Mouse (Mus musculus): ENCODE measurements at regions not wholly inside any gene's neighbourhood (a gene's known extent, or its start where the extent isn't known, plus 50 kb on each side); places are given as distances from the start of the nearest gene placed in this dataset.

DNA sequence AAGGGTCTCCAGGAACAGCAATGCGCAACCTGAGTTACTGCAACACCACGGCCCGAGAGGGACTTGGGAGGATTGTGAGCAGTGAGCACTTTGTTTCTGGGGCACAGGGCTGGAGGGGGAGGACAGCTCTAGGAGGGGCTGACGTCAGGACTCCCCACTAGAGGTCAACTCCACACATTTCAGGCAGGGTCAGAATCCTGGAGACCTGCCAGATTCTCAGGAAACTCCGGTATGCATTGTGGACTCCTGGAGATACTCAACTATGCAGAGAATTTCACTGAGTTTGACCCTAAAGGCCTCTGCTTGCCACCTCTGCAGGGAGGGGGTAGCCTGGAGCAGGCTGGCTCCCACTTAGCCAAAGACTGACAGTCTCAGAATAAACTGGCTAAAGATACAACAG lies 84.1 kb upstream of the Stx16 start:
- H3K9me3 ChIP-seq (ENCODE audit: control insufficient read depth, low read length) = no peaks in the 10 kb centered on the region
- no peak overlapping the region for H3K27ac ChIP-seq (ENCODE audit: low read length)
- 42% methylated on average over 5 of the region's 5 CpGs for WGBS
- no peaks in the 10 kb centered on the region; the same call in 1 of the 2 replicates for H3K4me1 ChIP-seq (replicated peaks; ENCODE audit: control insufficient read depth, insufficient read depth, low read length)
- H3K4me2 ChIP-seq (ENCODE audit: low read length) = no peak overlapping the region
- H3K4me3 ChIP-seq (replicated peaks; ENCODE audit: low read length) = no peak overlapping the region
- no peaks in the 10 kb centered on the region for H3K36me3 ChIP-seq (ENCODE audit: control insufficient read depth, insufficient read depth)
- H3K27me3 ChIP-seq (replicated peaks; ENCODE audit: control insufficient read depth, insufficient read depth, low read length) = no peaks in the 10 kb centered on the region
- no peak for ATAC-seq
- no peak overlapping the region for H3K9ac ChIP-seq (replicated peaks; ENCODE audit: low read depth, low read length)

DNA sequence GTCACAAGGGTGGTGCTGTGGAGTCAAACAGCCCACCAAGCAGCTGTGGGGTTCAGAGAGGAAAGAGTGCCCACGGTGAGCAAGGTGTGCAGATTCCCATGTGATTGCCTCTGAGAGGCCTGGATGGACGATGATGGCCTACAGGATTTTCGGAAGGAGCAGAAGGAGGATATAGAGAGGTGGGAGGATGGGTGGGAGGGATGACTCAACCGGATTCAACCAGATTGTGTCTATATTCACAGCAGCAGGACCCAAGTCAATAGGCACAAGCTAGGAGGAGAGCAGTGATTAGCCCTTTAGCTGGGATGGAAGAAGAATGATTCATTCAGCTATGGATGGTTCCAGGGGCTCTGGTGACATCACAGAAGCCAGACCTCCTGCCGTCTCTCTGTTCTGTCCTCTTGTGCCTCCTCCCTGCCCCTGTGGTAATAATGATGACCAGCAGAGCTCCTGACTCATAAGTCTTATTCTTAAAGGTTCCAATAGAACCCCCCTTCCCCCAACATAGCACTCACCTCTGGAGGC lies 82.6 kb upstream of the Stx16 start:
- no peak overlapping the region for H3K4me2 ChIP-seq (ENCODE audit: low read length)
- WGBS = 75% methylated on average over 5 of the region's 5 CpGs

GRCm38 (mm10) chr2:173994301-173995073 lies 81.6 kb upstream of the Stx16 start:
- H3K4me2 ChIP-seq (ENCODE audit: low read length) = no peak overlapping the region
- H3K27me3 ChIP-seq (replicated peaks; ENCODE audit: control insufficient read depth, insufficient read depth, low read length) = no peaks in the 10 kb centered on the region
- H3K27ac ChIP-seq (ENCODE audit: low read length) = no peak overlapping the region
- ATAC-seq = 0 out of 2 replicates have a peak, but pooled peaks have one; percentile 47
- no peak overlapping the region for H3K9ac ChIP-seq (replicated peaks; ENCODE audit: low read depth, low read length)
- H3K9me3 ChIP-seq (ENCODE audit: control insufficient read depth, low read length) = no peaks in the 10 kb centered on the region
- WGBS = 30% methylated on average over 13 of the region's 13 CpGs
- no peaks in the 10 kb centered on the region; the same call in 1 of the 2 replicates for H3K4me1 ChIP-seq (replicated peaks; ENCODE audit: control insufficient read depth, insufficient read depth, low read length)
- no peak overlapping the region for H3K4me3 ChIP-seq (replicated peaks; ENCODE audit: low read length)
- H3K36me3 ChIP-seq (ENCODE audit: control insufficient read depth, insufficient read depth) = no peaks in the 10 kb centered on the region

More for the DNA sequence above, 82.6 kb upstream of the Stx16 start:
- Histone ChIP-seq H3K4me1 (replicated peaks; ENCODE audit: control insufficient read depth, insufficient read depth, low read length) (no peaks in the 10 kb centered on the region; the same call in 1 of the 2 replicates), H3K27me3 (replicated peaks; ENCODE audit: control insufficient read depth, insufficient read depth, low read length) (no peaks in the 10 kb centered on the region), H3K36me3 (ENCODE audit: control insufficient read depth, insufficient read depth) (no peaks in the 10 kb centered on the region), H3K27ac (ENCODE audit: low read length) (no peak overlapping the region), H3K9me3 (ENCODE audit: control insufficient read depth, low read length) (no peaks in the 10 kb centered on the region), H3K4me3 (replicated peaks; ENCODE audit: low read length) (no peak overlapping the region), H3K9ac (replicated peaks; ENCODE audit: low read depth, low read length) (no peak overlapping the region)
- ATAC-seq = no peak

GRCm38 (mm10) chr2:174004666-174005065 lies 71.4 kb upstream of the Stx16 start:
- Histone ChIP-seq H3K4me3 (replicated peaks; ENCODE audit: low read length) (no peak overlapping the region), H3K9ac (replicated peaks; ENCODE audit: low read depth, low read length) (no peak overlapping the region), H3K36me3 (ENCODE audit: control insufficient read depth, insufficient read depth) (no peaks in the 10 kb centered on the region), H3K27me3 (replicated peaks; ENCODE audit: control insufficient read depth, insufficient read depth, low read length) (no peaks in the 10 kb centered on the region), H3K4me2 (ENCODE audit: low read length) (no peak overlapping the region), H3K9me3 (ENCODE audit: control insufficient read depth, low read length) (peaks cover 5% of the 10 kb centered on the region; the same call in 1 of the 2 replicates), H3K4me1 (replicated peaks; ENCODE audit: control insufficient read depth, insufficient read depth, low read length) (peaks cover 7% of the 10 kb centered on the region), H3K27ac (ENCODE audit: low read length) (no peak overlapping the region)
- WGBS = 91% methylated on average over 8 of the region's 8 CpGs
- no peak for ATAC-seq

- H3K27ac ChIP-seq (ENCODE audit: low read length) = no peak overlapping the region
These were observed 68.1 kb upstream of the Stx16 start for GRCm38 (mm10) chr2:174007976-174008349.

GRCm38 (mm10) chr2:174008350-174009218 lies 67.5 kb upstream of the Stx16 start:
- Histone ChIP-seq H3K9ac (replicated peaks; ENCODE audit: low read depth, low read length) (no peak overlapping the region), H3K4me3 (replicated peaks; ENCODE audit: low read length) (no peak overlapping the region), H3K36me3 (ENCODE audit: control insufficient read depth, insufficient read depth) (no peaks in the 10 kb centered on the region), H3K4me1 (replicated peaks; ENCODE audit: control insufficient read depth, insufficient read depth, low read length) (peaks cover 7% of the 10 kb centered on the region), H3K27ac (ENCODE audit: low read length) (no peak overlapping the region), H3K4me2 (ENCODE audit: low read length) (no peak overlapping the region), H3K27me3 (replicated peaks; ENCODE audit: control insufficient read depth, insufficient read depth, low read length) (no peaks in the 10 kb centered on the region), H3K9me3 (ENCODE audit: control insufficient read depth, low read length) (peaks cover 5% of the 10 kb centered on the region; the same call in 1 of the 2 replicates)
- 22% methylated on average over 19 of the region's 19 CpGs for WGBS
- peak; percentile 77 for ATAC-seq

More at GRCm38 (mm10) chr2:174007976-174008349, 68.1 kb upstream of the Stx16 start:
- Histone ChIP-seq H3K9me3 (ENCODE audit: control insufficient read depth, low read length) (peaks cover 5% of the 10 kb centered on the region; the same call in 1 of the 2 replicates), H3K4me2 (ENCODE audit: low read length) (no peak overlapping the region), H3K36me3 (ENCODE audit: control insufficient read depth, insufficient read depth) (no peaks in the 10 kb centered on the region), H3K4me3 (replicated peaks; ENCODE audit: low read length) (no peak overlapping the region), H3K9ac (replicated peaks; ENCODE audit: low read depth, low read length) (no peak overlapping the region), H3K4me1 (replicated peaks; ENCODE audit: control insufficient read depth, insufficient read depth, low read length) (peaks cover 7% of the 10 kb centered on the region), H3K27me3 (replicated peaks; ENCODE audit: control insufficient read depth, insufficient read depth, low read length) (no peaks in the 10 kb centered on the region)
- no peak for ATAC-seq
- 48% methylated on average over 2 of the region's 2 CpGs for whole genome bisulfite sequencing

DNA sequence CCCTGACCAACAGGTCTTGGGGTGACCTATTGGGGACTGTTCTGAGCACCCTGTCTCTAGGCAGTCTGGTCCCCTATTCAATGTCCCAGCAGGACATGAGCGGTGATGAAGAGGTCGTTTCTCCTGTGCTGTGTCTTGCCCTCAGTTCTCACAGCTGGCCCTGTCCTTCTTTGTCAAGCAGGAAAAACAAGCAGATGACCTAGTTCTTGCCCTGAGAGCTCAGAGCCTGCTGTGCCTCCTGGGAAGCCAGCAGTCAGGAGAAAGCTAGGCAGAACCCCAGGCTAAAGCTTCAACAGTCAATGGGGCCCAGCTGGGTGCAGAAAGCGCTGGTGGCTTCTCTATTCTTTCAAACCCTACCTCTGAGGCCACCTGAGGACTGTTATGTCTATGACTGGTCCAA lies 66.1 kb upstream of the Stx16 start:
- Histone ChIP-seq H3K4me3 (replicated peaks; ENCODE audit: low read length) (no peak overlapping the region), H3K27ac (ENCODE audit: low read length) (no peak overlapping the region), H3K9me3 (ENCODE audit: control insufficient read depth, low read length) (no peaks in the 10 kb centered on the region), H3K27me3 (replicated peaks; ENCODE audit: control insufficient read depth, insufficient read depth, low read length) (no peaks in the 10 kb centered on the region), H3K4me1 (replicated peaks; ENCODE audit: control insufficient read depth, insufficient read depth, low read length) (peaks cover 7% of the 10 kb centered on the region), H3K9ac (replicated peaks; ENCODE audit: low read depth, low read length) (no peak overlapping the region), H3K4me2 (ENCODE audit: low read length) (no peak overlapping the region), H3K36me3 (ENCODE audit: control insufficient read depth, insufficient read depth) (no peaks in the 10 kb centered on the region)
- ATAC-seq = no peak
- 64% methylated on average over 3 of the region's 3 CpGs for WGBS

DNA sequence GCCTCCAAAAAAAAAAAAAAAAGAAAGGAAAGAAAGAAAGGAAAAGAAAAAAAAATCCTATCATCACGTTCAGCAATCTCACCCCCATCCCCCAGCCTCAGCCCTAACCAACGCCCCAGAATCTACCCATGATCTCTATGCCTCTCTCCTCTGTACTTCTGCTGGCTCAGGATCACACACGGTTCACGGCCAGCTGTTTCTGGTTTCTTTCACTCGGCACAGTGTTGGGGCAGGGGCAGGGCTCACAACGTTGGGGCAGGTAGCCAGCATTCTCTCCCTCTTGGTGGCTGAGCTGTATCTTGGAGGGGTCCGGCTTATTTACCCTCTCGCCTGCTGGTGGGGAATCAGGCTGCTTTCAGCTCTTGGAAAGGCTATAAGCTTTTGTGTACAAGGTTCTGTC lies 64.7 kb upstream of the Stx16 start:
- WGBS = 61% methylated on average over 8 of the region's 8 CpGs
- H3K4me2 ChIP-seq (ENCODE audit: low read length) = no peak overlapping the region
- no peaks in the 10 kb centered on the region for H3K36me3 ChIP-seq (ENCODE audit: control insufficient read depth, insufficient read depth)
- H3K27me3 ChIP-seq (replicated peaks; ENCODE audit: control insufficient read depth, insufficient read depth, low read length) = no peaks in the 10 kb centered on the region
- H3K4me3 ChIP-seq (replicated peaks; ENCODE audit: low read length) = no peak overlapping the region
- peaks cover 7% of the 10 kb centered on the region for H3K4me1 ChIP-seq (replicated peaks; ENCODE audit: control insufficient read depth, insufficient read depth, low read length)
- ATAC-seq = no peak
- no peak overlapping the region for H3K27ac ChIP-seq (ENCODE audit: low read length)
- H3K9me3 ChIP-seq (ENCODE audit: control insufficient read depth, low read length) = no peaks in the 10 kb centered on the region
- no peak overlapping the region for H3K9ac ChIP-seq (replicated peaks; ENCODE audit: low read depth, low read length)

DNA sequence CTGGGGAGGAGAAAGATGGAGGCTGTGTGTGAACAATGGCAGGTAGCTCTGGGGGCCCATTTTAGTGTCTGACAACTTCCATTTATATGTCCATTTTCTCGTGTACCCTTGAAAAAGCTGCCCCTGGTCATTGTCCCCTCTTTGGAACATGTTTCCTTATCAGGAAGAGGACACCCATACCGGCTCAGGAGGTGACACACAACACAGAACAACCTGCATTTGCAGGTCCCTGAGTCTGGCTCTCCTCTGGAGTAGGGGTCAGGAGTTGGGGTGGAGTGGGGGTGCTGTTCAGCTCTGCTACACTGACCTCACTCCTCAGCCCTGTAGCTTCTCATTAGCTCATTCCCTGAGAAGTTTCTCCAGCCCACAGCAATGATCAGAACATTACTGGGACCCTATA lies 61.7 kb upstream of the Stx16 start:
- 66% methylated on average over 2 of the region's 2 CpGs for WGBS
- Histone ChIP-seq H3K27me3 (replicated peaks; ENCODE audit: control insufficient read depth, insufficient read depth, low read length) (no peaks in the 10 kb centered on the region), H3K27ac (ENCODE audit: low read length) (no peak overlapping the region), H3K9me3 (ENCODE audit: control insufficient read depth, low read length) (no peaks in the 10 kb centered on the region), H3K36me3 (ENCODE audit: control insufficient read depth, insufficient read depth) (no peaks in the 10 kb centered on the region), H3K4me1 (replicated peaks; ENCODE audit: control insufficient read depth, insufficient read depth, low read length) (no peaks in the 10 kb centered on the region), H3K4me3 (replicated peaks; ENCODE audit: low read length) (no peak overlapping the region), H3K4me2 (ENCODE audit: low read length) (no peak overlapping the region), H3K9ac (replicated peaks; ENCODE audit: low read depth, low read length) (no peak overlapping the region)
- ATAC-seq = no peak

All from forebrain, embryonic 16.5 days (tissue).